Mouse (Mus musculus) adrenal gland, adult (tissue): ENCODE results near the gene C5ar1.
"Not testable (repeated sequence)": the region's sequence is repeated elsewhere in the genome, so short reads cannot be mapped to it uniquely, and the experiment has no call there.

ENCODE experiments used
- DNase-seq, 2 experiments: peaks; one replicate each; pipeline ENCODE4 v3.0.0; 2022 to 2023; ENCODE audit warnings: low spot score in 1 of 2; ENCODE audit not compliant: inconsistent age in 2 of 2

Gene C5ar1

GRCm38 (mm10) chr7:16259110-16259590 lies at the start of gene C5ar1:
TSS of gene C5ar1 (minus strand) at chr7:16259540.
- peak in 1 of 2 experiments; percentile 35 for DNase-seq

GRCm38 (mm10) chr7:16308555-16309317 lies 49.4 kb upstream of the C5ar1 start:
- DNase-seq: peak in 1 of 2 experiments; percentile 47

GRCm38 (mm10) chr7:16308093-16308492 lies 48.8 kb upstream of the C5ar1 start, which contains the start of gene Bbc3:
TSS of gene Bbc3 (plus strand) at chr7:16308393.
- not testable (repeated sequence) for DNase-seq

- DNase-seq: not testable (repeated sequence)
These were observed 47.8 kb upstream of the C5ar1 start for GRCm38 (mm10) chr7:16307141-16307540.

GRCm38 (mm10) chr7:16299419-16300035 lies 40.2 kb upstream of the C5ar1 start:
- DNase-seq: peak; percentile 94 to 96

- DNase-seq: peak in 1 of 2 experiments; percentile 54
These were observed 39.6 kb upstream of the C5ar1 start for GRCm38 (mm10) chr7:16298927-16299326.

GRCm38 (mm10) chr7:16297616-16298015 lies 38.3 kb upstream of the C5ar1 start:
- DNase-seq: peak in 1 of 2 experiments; percentile 58

GRCm38 (mm10) chr7:16296766-16297390 lies 37.5 kb upstream of the C5ar1 start:
- peak; percentile 91 to 97 for DNase-seq

GRCm38 (mm10) chr7:16296146-16296545 lies 36.8 kb upstream of the C5ar1 start:
- DNase-seq: no peak

GRCm38 (mm10) chr7:16295321-16295900 lies 36.1 kb upstream of the C5ar1 start:
- peak; percentile 89 to 93 for DNase-seq

- DNase-seq: peak; percentile 95 to 98
These were observed 35.5 kb upstream of the C5ar1 start for GRCm38 (mm10) chr7:16294837-16295236.

GRCm38 (mm10) chr7:16294346-16294745 lies 35.0 kb upstream of the C5ar1 start:
- peak in 1 of 2 experiments; percentile 66 for DNase-seq

- peak in 1 of 2 experiments; percentile 18 for DNase-seq
These were observed 28.5 kb upstream of the C5ar1 start for GRCm38 (mm10) chr7:16287791-16288190.

GRCm38 (mm10) chr7:16287016-16287415 lies 27.7 kb upstream of the C5ar1 start:
- no peak for DNase-seq

- peak; percentile 100 for DNase-seq
These were observed 27.0 kb upstream of the C5ar1 start, which contains the start of gene Ccdc9 for GRCm38 (mm10) chr7:16286026-16286961. TSS of gene Ccdc9 (minus strand) at chr7:16286795.

- DNase-seq: peak; percentile 88 to 94
These were observed 26.2 kb upstream of the C5ar1 start for GRCm38 (mm10) chr7:16285450-16286025.

- peak in 1 of 2 experiments; percentile 59 for DNase-seq
These were observed 25.6 kb upstream of the C5ar1 start for GRCm38 (mm10) chr7:16284904-16285303.

GRCm38 (mm10) chr7:16284001-16284400 lies 24.7 kb upstream of the C5ar1 start:
- peak in 1 of 2 experiments; percentile 35 for DNase-seq

GRCm38 (mm10) chr7:16282334-16282733 lies 23.0 kb upstream of the C5ar1 start:
- no peak for DNase-seq

- DNase-seq: peak in 1 of 2 experiments; percentile 24
These were observed 21.4 kb upstream of the C5ar1 start for GRCm38 (mm10) chr7:16280721-16281120.
